9 mouse cellular contexts compared by ENCODE assay signal in genomic region chr4:152165036-152165931, GRCm38 (mm10). TPM values are rescaled to one million over a fixed set of nuclear protein-coding genes. Genes with fewer than 3 reads are reported as not detected.
DNase-seq lines count a peak whose midpoint lies in the region; ATAC-seq and TF ChIP-seq lines count a peak whose summit lies in the region.
"Had no signal": no experiment of that assay in that cellular context is flagged by ENCODE, and none has a peak within 500 bp of the region (broad histone marks: within the 10 kb centered on the region; RNA-seq: fewer than 3 reads in every experiment).

No protein-coding gene starts in this region.

- H3K4me3 ChIP-seq in midbrain, embryonic 10.5 days, result no peak overlapping the region
- no peak overlapping the region for H3K4me3 ChIP-seq in midbrain, embryonic 13.5 days (replicated peaks)
- H3K4me3 ChIP-seq in embryonic facial prominence, embryonic 14.5 days (ENCODE audit: low read depth, low read length), result no peak overlapping the region
- no peak overlapping the region for H3K4me3 ChIP-seq in intestine, embryonic 16.5 days (ENCODE audit: low read length)
- H3K4me3 ChIP-seq in liver, postnatal 0 days (ENCODE audit: low read depth, low read length), result no peak overlapping the region

- H3K27me3 ChIP-seq in midbrain, embryonic 10.5 days (ENCODE audit: low read depth, poor library complexity, severe bottlenecking), result peaks cover 59% of the 10 kb centered on the region
- H3K27me3 ChIP-seq in midbrain, embryonic 13.5 days, result peaks cover 57% of the 10 kb centered on the region
- H3K27me3 ChIP-seq in embryonic facial prominence, embryonic 14.5 days (replicated peaks; ENCODE audit: control insufficient read depth, insufficient read depth, low read length), result peaks cover 33% of the 10 kb centered on the region
- H3K27me3 ChIP-seq in intestine, embryonic 16.5 days (replicated peaks; ENCODE audit: control insufficient read depth, insufficient read depth, low read length), result peaks cover 15% of the 10 kb centered on the region
- H3K27me3 ChIP-seq in liver, postnatal 0 days (ENCODE audit: insufficient read depth, low read length), result peaks cover 18% of the 10 kb centered on the region

- no peak for ATAC-seq in midbrain, embryonic 13.5 days
- ATAC-seq in embryonic facial prominence, embryonic 14.5 days (ENCODE audit: low read depth), result 0 out of 2 replicates have a peak, but pooled peaks have one; percentile 56
- ATAC-seq in intestine, embryonic 16.5 days, result no peak
- no peak for ATAC-seq in liver, postnatal 0 days

- DNase-seq in midbrain, embryonic 10.5 days (ENCODE audit: low spot score), result peak; percentile 80
- peak; percentile 84 for DNase-seq in adrenal gland, postnatal 10 days
- DNase-seq in embryonic facial prominence, embryonic 14.5 days (ENCODE audit: low spot score), result no peak
- peak; percentile 80 for DNase-seq in liver, postnatal 0 days
- DNase-seq in retina, postnatal 7 days (ENCODE audit: low read depth, low spot score), result peak; percentile 52
- DNase-seq in urinary bladder, postnatal 4 days (ENCODE audit: low spot score in 2 of 2), result peak; percentile 66 to 88

- H3K4me2 ChIP-seq in midbrain, embryonic 13.5 days (replicated peaks), result no peak overlapping the region
- H3K4me2 ChIP-seq in embryonic facial prominence, embryonic 14.5 days (ENCODE audit: low read depth, low read length), result peak overlapping the region; percentile 20; the same call in 1 of the 2 replicates
- peak overlapping the region; percentile 4; the same call in 1 of the 2 replicates for H3K4me2 ChIP-seq in intestine, embryonic 16.5 days (ENCODE audit: low read depth, low read length)
- H3K4me2 ChIP-seq in liver, postnatal 0 days (ENCODE audit: low read depth, low read length), result peak overlapping the region; percentile 39

- no peak overlapping the region for H3K9ac ChIP-seq in midbrain, embryonic 13.5 days (replicated peaks)
- no peak overlapping the region for H3K9ac ChIP-seq in embryonic facial prominence, embryonic 14.5 days (ENCODE audit: low read depth, low read length)
- no peak overlapping the region for H3K9ac ChIP-seq in intestine, embryonic 16.5 days (ENCODE audit: low read depth, low read length)
- H3K9ac ChIP-seq in liver, postnatal 0 days (replicated peaks), result no peak overlapping the region

- peak; percentile 95 for TF ChIP-seq CTCF in liver, postnatal 0 days (IDR thresholded peaks at IDR 0.05; ENCODE audit: low read depth)

- H3K4me1 ChIP-seq in midbrain, embryonic 10.5 days, result peaks cover 2% of the 10 kb centered on the region; the same call in 1 of the 2 replicates
- H3K4me1 ChIP-seq in midbrain, embryonic 13.5 days (replicated peaks), result no peaks in the 10 kb centered on the region
- H3K4me1 ChIP-seq in embryonic facial prominence, embryonic 14.5 days (ENCODE audit: control insufficient read depth, insufficient read depth, low read length), result no peaks in the 10 kb centered on the region
- H3K4me1 ChIP-seq in intestine, embryonic 16.5 days (ENCODE audit: control insufficient read depth, insufficient read depth, low read length), result peaks cover 10% of the 10 kb centered on the region
- H3K4me1 ChIP-seq in liver, postnatal 0 days (ENCODE audit: insufficient read depth), result no peaks in the 10 kb centered on the region

- TF ChIP-seq EP300 in liver, postnatal 0 days (IDR thresholded peaks at IDR 0.05; ENCODE audit: low read depth), result no peak

- H3K9me3 ChIP-seq in midbrain, embryonic 10.5 days (replicated peaks), result no peaks in the 10 kb centered on the region
- H3K9me3 ChIP-seq in midbrain, embryonic 13.5 days, result no peaks in the 10 kb centered on the region
- H3K9me3 ChIP-seq in embryonic facial prominence, embryonic 14.5 days (ENCODE audit: control insufficient read depth, low read length), result no peaks in the 10 kb centered on the region
- H3K9me3 ChIP-seq in intestine, embryonic 16.5 days (ENCODE audit: control insufficient read depth, low read length), result no peaks in the 10 kb centered on the region
- no peaks in the 10 kb centered on the region for H3K9me3 ChIP-seq in liver, postnatal 0 days (ENCODE audit: low read length)

- no peak overlapping the region for H3K27ac ChIP-seq in midbrain, embryonic 10.5 days (replicated peaks)
- no peak overlapping the region for H3K27ac ChIP-seq in midbrain, embryonic 13.5 days
- H3K27ac ChIP-seq in embryonic facial prominence, embryonic 14.5 days (replicated peaks; ENCODE audit: low read depth, low read length), result peak overlapping the region; percentile 15; the same call in 1 of the 2 replicates
- H3K27ac ChIP-seq in intestine, embryonic 16.5 days (ENCODE audit: low read length), result no peak overlapping the region
- H3K27ac ChIP-seq in liver, postnatal 0 days (ENCODE audit: low read depth), result 0 out of 2 replicates have a peak overlapping the region, but pooled peaks have one; percentile 13

- WGBS in midbrain, embryonic 10.5 days, result 30% methylated on average over 22 of the region's 22 CpGs
- WGBS in midbrain, embryonic 13.5 days, result 29% methylated on average over 22 of the region's 22 CpGs
- 16% methylated on average over 22 of the region's 22 CpGs for WGBS in embryonic facial prominence, embryonic 14.5 days
- WGBS in intestine, embryonic 16.5 days, result 16% methylated on average over 22 of the region's 22 CpGs
- 20% methylated on average over 22 of the region's 22 CpGs for WGBS in liver, postnatal 0 days (ENCODE audit: insufficient replicate concordance)

- H3K36me3 ChIP-seq in midbrain, embryonic 10.5 days, result no peaks in the 10 kb centered on the region
- no peaks in the 10 kb centered on the region for H3K36me3 ChIP-seq in midbrain, embryonic 13.5 days
- no peaks in the 10 kb centered on the region for H3K36me3 ChIP-seq in embryonic facial prominence, embryonic 14.5 days (ENCODE audit: control insufficient read depth, insufficient read depth, low read length)
- no peaks in the 10 kb centered on the region for H3K36me3 ChIP-seq in intestine, embryonic 16.5 days (ENCODE audit: control insufficient read depth, insufficient read depth, low read length)
- H3K36me3 ChIP-seq in liver, postnatal 0 days (replicated peaks; ENCODE audit: insufficient read depth, low read length), result no peaks in the 10 kb centered on the region

RNA-seq across cellular contexts. Expression of gene Hes2, which starts 6.6 kb away (rescaled TPM):
- 0.79 and 1.3 TPM in 2 replicates for polyA plus RNA-seq in midbrain, embryonic 10.5 days (2016; fragmentation: Nextera tagmentation; extraction: Ambion mirVana)
- 0.26 and 0.28 TPM in 2 replicates for polyA plus RNA-seq in midbrain, embryonic 13.5 days (2015; fragmentation: Nextera tagmentation; extraction: Ambion mirVana)
- not detected for total RNA-seq in adrenal gland, postnatal 10 days (2021)
- polyA plus RNA-seq in embryonic facial prominence, embryonic 14.5 days (2014; fragmentation: Nextera tagmentation; extraction: Ambion mirVana), result 0.25 and 0.43 TPM in 2 replicates
- polyA plus RNA-seq in intestine, embryonic 16.5 days (2015; fragmentation: Nextera tagmentation; extraction: Ambion mirVana), result 0.68 and 0.98 TPM in 2 replicates
- polyA plus RNA-seq in liver, postnatal 0 days (2015; fragmentation: Nextera tagmentation; extraction: Ambion mirVana), result not detected in 2 replicates
- total RNA-seq: gastrocnemius, adult 8-10 months had no signal

RNA-seq across cellular contexts. Expression of gene Acot7, which starts 12.7 kb away (rescaled TPM):
- 85.7 and 99.7 TPM in 2 replicates for polyA plus RNA-seq in midbrain, embryonic 10.5 days (2016; fragmentation: Nextera tagmentation; extraction: Ambion mirVana)
- polyA plus RNA-seq in midbrain, embryonic 13.5 days (2015; fragmentation: Nextera tagmentation; extraction: Ambion mirVana), result 206 and 218 TPM in 2 replicates
- 10 to 100 TPM; 33.2 to 38.0 TPM for total RNA-seq in adrenal gland, postnatal 10 days (2021)
- 70.1 and 71.8 TPM in 2 replicates for polyA plus RNA-seq in embryonic facial prominence, embryonic 14.5 days (2014; fragmentation: Nextera tagmentation; extraction: Ambion mirVana)
- 49.4 and 52.5 TPM in 2 replicates for polyA plus RNA-seq in intestine, embryonic 16.5 days (2015; fragmentation: Nextera tagmentation; extraction: Ambion mirVana)
- 10.7 and 12.0 TPM in 2 replicates for polyA plus RNA-seq in liver, postnatal 0 days (2015; fragmentation: Nextera tagmentation; extraction: Ambion mirVana)

RNA-seq across cellular contexts. Expression of gene Espn, which starts 13.1 kb away (rescaled TPM):
- polyA plus RNA-seq in midbrain, embryonic 10.5 days (2016; fragmentation: Nextera tagmentation; extraction: Ambion mirVana), result 0.94 and 1.4 TPM in 2 replicates
- 0.07 TPM in 1 of 2 replicates, not detected in the other for polyA plus RNA-seq in midbrain, embryonic 13.5 days (2015; fragmentation: Nextera tagmentation; extraction: Ambion mirVana)
- 1 to 10 TPM; 1.2 to 1.3 TPM for total RNA-seq in adrenal gland, postnatal 10 days (2021)
- polyA plus RNA-seq in embryonic facial prominence, embryonic 14.5 days (2014; fragmentation: Nextera tagmentation; extraction: Ambion mirVana), result 4.2 and 4.4 TPM in 2 replicates
- 31.6 and 39.5 TPM in 2 replicates for polyA plus RNA-seq in intestine, embryonic 16.5 days (2015; fragmentation: Nextera tagmentation; extraction: Ambion mirVana)
- 1.8 and 2.2 TPM in 2 replicates for polyA plus RNA-seq in liver, postnatal 0 days (2015; fragmentation: Nextera tagmentation; extraction: Ambion mirVana)

RNA-seq across cellular contexts. Expression of gene Tnfrsf25, which starts 49.5 kb away (rescaled TPM):
- 0.47 and 1.0 TPM in 2 replicates for polyA plus RNA-seq in midbrain, embryonic 10.5 days (2016; fragmentation: Nextera tagmentation; extraction: Ambion mirVana)
- polyA plus RNA-seq in midbrain, embryonic 13.5 days (2015; fragmentation: Nextera tagmentation; extraction: Ambion mirVana), result 0.87 and 0.97 TPM in 2 replicates
- total RNA-seq in adrenal gland, postnatal 10 days (2021), result 1 to 10 TPM; 1.9 to 4.3 TPM
- 0.65 and 1.4 TPM in 2 replicates for polyA plus RNA-seq in embryonic facial prominence, embryonic 14.5 days (2014; fragmentation: Nextera tagmentation; extraction: Ambion mirVana)
- polyA plus RNA-seq in intestine, embryonic 16.5 days (2015; fragmentation: Nextera tagmentation; extraction: Ambion mirVana), result 1.8 and 2.4 TPM in 2 replicates
- polyA plus RNA-seq in liver, postnatal 0 days (2015; fragmentation: Nextera tagmentation; extraction: Ambion mirVana), result 0.15 TPM in 1 of 2 replicates, not detected in the other

Comparison
In these comparisons a context has a peak if more than half of its experiments do, and no peak if none do; other contexts are left out.
1. H3K27ac ChIP-seq: peak in embryonic facial prominence, embryonic 14.5 days (single experiment) and liver, postnatal 0 days (single experiment); none in midbrain, embryonic 10.5 days (single experiment), midbrain, embryonic 13.5 days (single experiment) and intestine, embryonic 16.5 days (single experiment).